Mouse (Mus musculus) hindbrain, embryonic 14.5 days (tissue): ENCODE results near the gene Magi2. TPM values are rescaled to one million over a fixed set of nuclear protein-coding genes. Genes with fewer than 3 reads are reported as not detected.
"Not testable (repeated sequence)": the region's sequence is repeated elsewhere in the genome, so short reads cannot be mapped to it uniquely, and the experiment has no call there.

ENCODE experiments used
- ATAC-seq: fragments of 200-750 bp; cut with Nextera tagmentation; 2 replicates; pipeline ENCODE4 v1.8.0; 2017; ENCODE audit warnings: moderate number of reproducible peaks, mild to moderate bottlenecking, moderate TSS enrichment, moderate library complexity; ENCODE audit not compliant: low FRiP score
- DNase-seq: peaks from one replicate; pipeline ENCODE4 v3.0.0-alpha.2; 2015; ENCODE audit warnings: low spot score
- H3K27ac ChIP-seq: fragments of 300-500 bp; sonication (generic); 2 replicates; pipeline ENCODE4 v1.5.1; 2014; ENCODE audit warnings: mild to moderate bottlenecking, moderate library complexity
- H3K27me3 ChIP-seq: fragments of 300-500 bp; sonication (generic); 2 replicates; pipeline ENCODE4 v1.6.1; 2014; ENCODE audit warnings: mild to moderate bottlenecking, low read length, mixed read lengths; ENCODE audit not compliant: control insufficient read depth, insufficient read depth
- H3K36me3 ChIP-seq: fragments of 300-500 bp; sonication (generic); replicated peaks from 2 replicates; pipeline ENCODE4 v1.6.1; 2014; ENCODE audit not compliant: control insufficient read depth, insufficient read depth
- H3K4me1 ChIP-seq: fragments of 300-500 bp; sonication (generic); replicated peaks from 2 replicates; pipeline ENCODE4 v1.6.1; 2014; ENCODE audit warnings: antibody characterized with exemption, low read length, mixed read lengths; ENCODE audit not compliant: control insufficient read depth, insufficient read depth
- H3K4me2 ChIP-seq: fragments of 300-500 bp; sonication (generic); replicated peaks from 2 replicates; pipeline ENCODE4 v1.6.1; 2014; ENCODE audit warnings: mild to moderate bottlenecking, moderate library complexity
- H3K4me3 ChIP-seq: fragments of 300-500 bp; sonication (generic); replicated peaks from 2 replicates; pipeline ENCODE4 v1.5.1; 2014; ENCODE audit warnings: mild to moderate bottlenecking, low read length
- H3K9ac ChIP-seq: fragments of 300-500 bp; sonication (generic); 2 replicates; pipeline ENCODE4 v1.6.1; 2014
- H3K9me3 ChIP-seq: fragments of 300-500 bp; sonication (generic); 2 replicates; pipeline ENCODE4 v1.6.1; 2016; ENCODE audit warnings: low read length; ENCODE audit not compliant: control insufficient read depth
- WGBS: fragments of 180-500 bp; shearing (Covaris S2); extraction: QIAGEN DNeasy Blood & Tissue Kit; methylation state at CpG from one replicate; pipeline ENCODE4 v1.1.7; 2014; 5-methylcytosine and 5-hydroxymethylcytosine counted together
- polyA plus RNA-seq: library from polyadenylated mRNA; unstranded; fragments of >200 nt; fragmentation: Nextera tagmentation; extraction: Ambion mirVana; gene quantifications from 2 replicates; pipeline ENCODE4 v1.2.1, GENCODE M21; 2014

The Magi2 gene
- polyA plus RNA-seq, 1 experiment from 2014 or later, result 25.6 TPM

GRCm38 (mm10) chr5:20499031-20499600, 1272.3 kb downstream of the Magi2 start:
- no peak overlapping the region for H3K4me2 ChIP-seq
- no peaks in the 10 kb centered on the region for H3K27me3 ChIP-seq
- no peak overlapping the region for H3K4me3 ChIP-seq
- DNase-seq (no peak), ATAC-seq (peak; percentile 66; the same call in 1 of the 2 replicates)
- H3K9ac ChIP-seq, result no peak overlapping the region
- no peaks in the 10 kb centered on the region for H3K9me3 ChIP-seq
- no peaks in the 10 kb centered on the region for H3K36me3 ChIP-seq
- H3K27ac ChIP-seq, result no peak overlapping the region
- WGBS, result 69% methylated on average over 9 of the region's 9 CpGs
- H3K4me1 ChIP-seq, result 0 out of 2 replicates have a peak, but pooled peaks cover 4% of the 10 kb centered on the region

DNA sequence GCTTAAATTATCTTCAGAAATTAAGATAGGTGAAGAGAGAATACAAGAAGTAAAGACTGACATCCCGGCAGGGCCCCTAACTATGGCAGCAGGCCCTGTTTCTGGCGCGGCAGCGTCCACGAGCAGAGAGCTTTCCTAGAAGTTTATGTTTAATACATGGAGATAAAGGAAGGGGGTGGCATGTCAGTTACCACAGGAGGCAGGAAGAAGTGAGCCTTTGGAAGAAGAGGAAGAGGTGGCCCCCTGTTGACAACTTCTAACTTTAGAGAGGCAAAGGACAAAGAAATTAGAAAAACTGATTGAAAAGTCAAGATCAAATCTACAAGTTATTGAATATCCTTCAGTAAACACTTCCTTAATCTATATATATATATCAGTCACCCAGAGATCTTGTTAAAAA, 1281.8 kb downstream of the Magi2 start:
- H3K27ac ChIP-seq, result no peak overlapping the region
- no peaks in the 10 kb centered on the region for H3K9me3 ChIP-seq
- H3K4me3 ChIP-seq, result no peak overlapping the region
- WGBS, result 77% methylated on average over 5 of the region's 5 CpGs
- H3K36me3 ChIP-seq, result no peaks in the 10 kb centered on the region
- ATAC-seq (no peak), DNase-seq (no peak)
- no peak overlapping the region for H3K9ac ChIP-seq
- no peaks in the 10 kb centered on the region for H3K27me3 ChIP-seq
- no peaks in the 10 kb centered on the region for H3K4me1 ChIP-seq
- no peak overlapping the region for H3K4me2 ChIP-seq

DNA sequence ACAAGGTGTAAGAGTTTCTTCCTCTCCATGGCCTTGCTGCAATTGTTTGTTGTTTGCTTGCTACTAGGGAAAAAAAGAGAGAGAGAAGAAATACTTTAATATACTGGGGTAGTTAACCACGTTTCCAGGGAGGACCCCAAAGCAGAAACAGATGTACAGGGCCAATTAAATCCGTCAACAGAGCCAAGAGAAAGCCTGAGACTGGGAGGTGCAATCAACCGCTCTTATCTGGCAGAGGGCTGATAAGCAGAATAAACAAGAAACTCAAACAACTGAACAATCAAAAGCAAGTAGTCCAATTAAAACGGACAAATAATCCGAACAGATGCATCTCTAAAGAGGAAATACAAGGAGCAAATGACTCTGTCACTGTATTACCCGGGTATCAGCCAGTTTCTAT, 1282.8 kb downstream of the Magi2 start:
- DNase-seq (no peak), ATAC-seq (no peak)
- 59% methylated on average over 6 of the region's 6 CpGs for WGBS
- Histone ChIP-seq H3K27me3 (no peaks in the 10 kb centered on the region), H3K4me3 (no peak overlapping the region), H3K36me3 (no peaks in the 10 kb centered on the region), H3K9me3 (no peaks in the 10 kb centered on the region), H3K4me2 (no peak overlapping the region), H3K9ac (no peak overlapping the region), H3K4me1 (no peaks in the 10 kb centered on the region), H3K27ac (no peak overlapping the region)

GRCm38 (mm10) chr5:20512377-20513126, 1285.7 kb downstream of the Magi2 start:
- Histone ChIP-seq H3K9ac (no peak overlapping the region), H3K4me3 (no peak overlapping the region), H3K36me3 (no peaks in the 10 kb centered on the region), H3K4me2 (no peak overlapping the region), H3K27ac (no peak overlapping the region), H3K9me3 (no peaks in the 10 kb centered on the region), H3K4me1 (no peaks in the 10 kb centered on the region), H3K27me3 (no peaks in the 10 kb centered on the region)
- 58% methylated on average over 16 of the region's 16 CpGs for WGBS
- ATAC-seq (no peak), DNase-seq (no peak)

DNA sequence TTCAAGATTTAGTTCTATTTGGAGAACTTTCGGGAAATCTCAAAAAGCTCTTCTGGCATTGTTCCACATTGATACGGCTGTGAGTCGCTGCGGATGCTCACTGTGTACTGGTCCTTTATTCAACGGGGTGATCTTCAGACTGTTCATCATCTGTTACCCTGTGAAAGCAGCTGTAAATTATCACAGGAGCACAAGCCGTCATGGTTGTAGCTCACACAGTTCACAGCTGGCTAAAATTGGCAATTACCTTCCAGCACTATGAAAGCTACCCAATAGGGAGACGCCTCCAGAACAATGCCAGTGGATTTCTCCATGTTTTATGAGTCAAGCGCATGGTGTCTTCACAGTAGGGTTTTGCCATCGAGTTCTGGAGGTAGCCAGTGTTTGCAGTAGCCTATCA, 1294.8 kb downstream of the Magi2 start:
- Histone ChIP-seq H3K36me3 (no peaks in the 10 kb centered on the region), H3K4me1 (peaks cover 5% of the 10 kb centered on the region), H3K4me2 (no peak overlapping the region), H3K27me3 (no peaks in the 10 kb centered on the region), H3K9ac (no peak overlapping the region), H3K4me3 (no peak overlapping the region), H3K27ac (no peak overlapping the region; the same call in 1 of the 2 replicates), H3K9me3 (no peaks in the 10 kb centered on the region)
- 58% methylated on average over 9 of the region's 9 CpGs for WGBS
- DNase-seq, result no peak
- ATAC-seq, result peak; percentile 55; the same call in 1 of the 2 replicates

DNA sequence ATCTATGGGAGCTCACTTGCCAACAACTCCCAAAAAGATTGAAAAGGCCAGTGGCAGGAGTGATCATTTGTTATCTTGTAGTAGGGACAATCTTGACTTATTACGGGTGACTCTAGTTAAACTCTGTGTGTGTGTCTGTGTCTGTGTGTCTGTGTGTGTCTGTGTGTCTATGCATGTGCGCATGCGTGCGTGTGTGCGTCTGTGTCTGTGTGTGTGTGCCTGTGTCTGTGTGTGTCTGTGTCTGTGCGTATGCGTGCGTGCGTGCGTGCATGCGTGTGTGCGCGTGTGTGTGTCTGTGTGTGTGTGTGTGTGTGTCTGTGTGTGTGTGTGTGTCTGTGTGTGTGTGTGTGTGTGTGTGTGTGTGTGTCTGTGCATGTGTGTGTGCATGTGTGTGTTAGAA, 1295.2 kb downstream of the Magi2 start:
- H3K9ac ChIP-seq, result no peak overlapping the region
- peaks cover 5% of the 10 kb centered on the region for H3K4me1 ChIP-seq
- no peak overlapping the region; the same call in 1 of the 2 replicates for H3K27ac ChIP-seq
- no peaks in the 10 kb centered on the region for H3K36me3 ChIP-seq
- DNase-seq (no peak), ATAC-seq (no peak)
- no peak overlapping the region for H3K4me3 ChIP-seq
- H3K9me3 ChIP-seq, result no peaks in the 10 kb centered on the region
- H3K4me2 ChIP-seq, result no peak overlapping the region
- WGBS, result 96% methylated on average over 13 of the region's 13 CpGs
- no peaks in the 10 kb centered on the region for H3K27me3 ChIP-seq

GRCm38 (mm10) chr5:20523776-20524175, 1296.9 kb downstream of the Magi2 start:
- peaks cover 5% of the 10 kb centered on the region for H3K4me1 ChIP-seq
- no peaks in the 10 kb centered on the region for H3K27me3 ChIP-seq
- no peak for DNase-seq
- H3K36me3 ChIP-seq, result no peaks in the 10 kb centered on the region
- H3K9ac ChIP-seq, result no peak overlapping the region
- no peaks in the 10 kb centered on the region for H3K9me3 ChIP-seq
- no peak overlapping the region for H3K4me2 ChIP-seq
- no peak overlapping the region for H3K27ac ChIP-seq
- no peak for ATAC-seq
- H3K4me3 ChIP-seq, result no peak overlapping the region

- not testable (repeated sequence) for H3K27ac ChIP-seq, H3K9ac ChIP-seq, H3K4me2 ChIP-seq, H3K36me3 ChIP-seq, DNase-seq, H3K9me3 ChIP-seq, H3K4me1 ChIP-seq, H3K4me3 ChIP-seq, H3K27me3 ChIP-seq, ATAC-seq
- 92% methylated on average over 1 of the region's 4 CpGs for WGBS
Observed at GRCm38 (mm10) chr5:20526588-20526987, 1299.8 kb downstream of the Magi2 start.

DNA sequence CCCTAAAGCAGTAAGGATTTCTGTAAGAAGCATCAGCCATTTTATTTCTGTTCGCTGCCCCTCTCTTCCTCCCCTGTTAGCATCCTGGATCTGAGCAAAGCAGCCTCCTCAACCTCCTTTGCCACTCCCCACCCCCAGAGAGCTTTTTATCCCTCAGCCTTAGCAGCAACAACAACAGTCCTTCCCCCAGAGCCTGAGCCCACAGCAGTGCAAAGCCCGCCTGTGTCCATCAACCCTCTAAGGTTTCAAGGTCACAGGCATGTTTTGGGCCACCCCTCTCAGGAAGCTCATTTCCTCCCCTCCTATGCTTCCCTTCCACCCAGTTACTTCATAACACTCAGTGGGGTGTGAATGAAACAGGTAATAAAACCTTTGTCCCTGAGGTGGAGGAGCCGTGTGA, 1309.7 kb downstream of the Magi2 start:
- no peak overlapping the region for H3K4me2 ChIP-seq
- H3K27ac ChIP-seq, result no peak overlapping the region
- no peak overlapping the region for H3K4me3 ChIP-seq
- DNase-seq (no peak), ATAC-seq (no peak)
- 48% methylated on average over 3 of the region's 3 CpGs for WGBS
- H3K27me3 ChIP-seq, result no peaks in the 10 kb centered on the region
- H3K9me3 ChIP-seq, result no peaks in the 10 kb centered on the region
- H3K9ac ChIP-seq, result no peak overlapping the region
- H3K36me3 ChIP-seq, result no peaks in the 10 kb centered on the region; the same call in 1 of the 2 replicates
- peaks cover 7% of the 10 kb centered on the region; the same call in 1 of the 2 replicates for H3K4me1 ChIP-seq
